Comparison of ENCODE assay signal across 13 mouse cellular contexts in the genomic region with DNA sequence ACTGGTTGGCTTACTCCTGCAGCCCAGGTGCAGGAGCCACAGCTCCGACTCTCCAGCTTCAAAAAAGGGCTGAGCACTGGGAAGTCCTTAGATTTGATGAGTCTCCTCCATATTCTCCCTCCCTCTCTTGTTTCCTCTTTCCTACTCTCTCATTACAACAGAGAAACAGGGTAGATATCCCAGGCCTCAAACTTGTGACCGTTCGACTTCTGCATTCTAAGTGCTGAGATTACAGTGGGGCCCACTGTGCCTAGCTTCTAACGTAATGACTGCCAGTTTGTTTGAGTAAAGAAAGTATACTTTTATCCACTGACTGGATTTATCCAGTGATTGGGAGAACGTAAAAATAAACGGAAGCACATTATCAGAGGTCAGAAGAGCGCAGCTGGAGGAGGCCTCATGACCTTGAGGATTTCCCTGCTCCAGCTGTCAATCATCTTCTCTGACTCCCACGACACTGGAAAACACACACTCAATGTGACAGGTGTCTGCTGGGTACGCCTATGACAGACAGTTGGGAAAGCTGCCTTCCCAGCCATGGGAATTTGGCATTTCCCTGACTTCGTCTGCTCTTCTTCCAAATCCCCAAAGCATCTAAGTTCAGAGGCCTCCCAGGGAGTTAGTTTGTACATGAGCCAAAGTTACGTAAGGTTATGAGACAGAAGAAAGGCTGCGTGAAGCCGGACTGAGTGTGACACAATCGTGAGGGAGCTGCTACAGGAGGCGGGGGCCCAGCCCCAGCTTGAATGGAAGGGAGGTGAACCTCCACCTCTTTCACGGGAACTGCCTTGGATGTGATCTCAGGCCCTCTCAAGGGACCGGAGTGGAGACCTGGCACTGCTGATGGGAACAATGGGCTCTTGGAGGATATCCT. TPM values are rescaled to one million over a fixed set of nuclear protein-coding genes. Genes with fewer than 3 reads are reported as not detected.
DNase-seq lines count a peak whose midpoint lies in the region; ATAC-seq lines count a peak whose summit lies in the region.
"Had no signal": no experiment of that assay in that cellular context is flagged by ENCODE, and none has a peak within 500 bp of the region (broad histone marks: within the 10 kb centered on the region; RNA-seq: fewer than 3 reads in every experiment).

No protein-coding gene starts in this region.

- H3K4me1 ChIP-seq in forebrain, embryonic 10.5 days: peaks cover 13% of the 10 kb centered on the region
- H3K4me1 ChIP-seq in forebrain, embryonic 12.5 days: peaks cover 8% of the 10 kb centered on the region; the same call in 1 of the 2 replicates
- H3K4me1 ChIP-seq: midbrain, embryonic 12.5 days had no signal

- H3K4me3 ChIP-seq in forebrain, embryonic 10.5 days: no peak overlapping the region
- H3K4me3 ChIP-seq in forebrain, embryonic 12.5 days (replicated peaks): no peak overlapping the region
- H3K4me3 ChIP-seq: embryonic facial prominence, embryonic 12.5 days; heart, embryonic 15.5 days; midbrain, embryonic 12.5 days had no signal

- no peak for DNase-seq in forebrain, embryonic 10.5 days (ENCODE audit: extremely low spot score, low spot score)
- peak; percentile 28 for DNase-seq in ZHBTc4 (ENCODE audit: low read depth, low spot score)
- DNase-seq in heart, postnatal 10 days: peak; percentile 4 to 7
- peak; percentile 49 for DNase-seq in lung, postnatal 25 days (ENCODE audit: low spot score)
- DNase-seq in right cerebral cortex, postnatal 14 days: no peak
- DNase-seq in Muller cell, postnatal 12 days (ENCODE audit: inconsistent ontology term): no peak
- DNase-seq in layer of hippocampus, adult 18-20 months (ENCODE audit: low spot score in 2 of 2): no peak
- DNase-seq: right cerebral cortex, postnatal 4 days had no signal

- no peak overlapping the region for H3K9ac ChIP-seq in forebrain, embryonic 12.5 days
- H3K9ac ChIP-seq: embryonic facial prominence, embryonic 12.5 days; heart, embryonic 15.5 days; midbrain, embryonic 12.5 days had no signal

- H3K36me3 ChIP-seq in forebrain, embryonic 10.5 days (replicated peaks): no peaks in the 10 kb centered on the region
- H3K36me3 ChIP-seq in forebrain, embryonic 12.5 days (replicated peaks): no peaks in the 10 kb centered on the region
- H3K36me3 ChIP-seq: embryonic facial prominence, embryonic 12.5 days; heart, embryonic 15.5 days; midbrain, embryonic 12.5 days had no signal

- no peaks in the 10 kb centered on the region for H3K9me3 ChIP-seq in forebrain, embryonic 10.5 days
- no peaks in the 10 kb centered on the region for H3K9me3 ChIP-seq in forebrain, embryonic 12.5 days
- H3K9me3 ChIP-seq: embryonic facial prominence, embryonic 12.5 days; heart, embryonic 15.5 days; midbrain, embryonic 12.5 days had no signal

- intact Hi-C loops in heart, postnatal 10 days (cut with DNase I): no loop called here

- 75% methylated on average over 17 of the region's 17 CpGs for WGBS in forebrain, embryonic 10.5 days
- 74% methylated on average over 17 of the region's 17 CpGs for WGBS in forebrain, embryonic 12.5 days

- 0 out of 2 replicates have a peak overlapping the region, but pooled peaks have one; percentile 22 for H3K27ac ChIP-seq in forebrain, embryonic 10.5 days
- no peak overlapping the region for H3K27ac ChIP-seq in forebrain, embryonic 12.5 days
- H3K27ac ChIP-seq: embryonic facial prominence, embryonic 12.5 days; heart, embryonic 15.5 days; midbrain, embryonic 12.5 days had no signal

- H3K4me2 ChIP-seq in forebrain, embryonic 12.5 days: no peak overlapping the region
- H3K4me2 ChIP-seq: embryonic facial prominence, embryonic 12.5 days; heart, embryonic 15.5 days; midbrain, embryonic 12.5 days had no signal

- H3K27me3 ChIP-seq in forebrain, embryonic 10.5 days (ENCODE audit: poor library complexity, severe bottlenecking): no peaks in the 10 kb centered on the region
- no peaks in the 10 kb centered on the region for H3K27me3 ChIP-seq in forebrain, embryonic 12.5 days
- H3K27me3 ChIP-seq: embryonic facial prominence, embryonic 12.5 days; heart, embryonic 15.5 days; midbrain, embryonic 12.5 days had no signal

- ATAC-seq in forebrain, embryonic 12.5 days (ENCODE audit: low FRiP score): no peak

RNA-seq across cellular contexts. Expression of gene Rassf10, which starts 31.2 kb away (rescaled TPM):
- 0.53 and 0.86 TPM in 2 replicates for polyA plus RNA-seq in forebrain, embryonic 10.5 days (2016; fragmentation: Nextera tagmentation; extraction: Ambion mirVana)
- 1.3 and 1.6 TPM in 2 replicates for polyA plus RNA-seq in forebrain, embryonic 12.5 days (2016; fragmentation: Nextera tagmentation; extraction: Ambion mirVana)
- 1 to 10 TPM; 2.4 to 2.6 TPM for total RNA-seq in heart, postnatal 10 days (2021)
- under 1 TPM; 0.38 to 0.52 TPM for total RNA-seq in layer of hippocampus, adult 18-20 months (2021)
- polyA plus RNA-seq: C2C12 had no signal

Comparison
In these comparisons a context has a peak if more than half of its experiments do, and no peak if none do; other contexts are left out.
1. DNase-seq: peak in ZHBTc4 (single experiment), heart, postnatal 10 days (2 of 2) and lung, postnatal 25 days (single experiment); none in forebrain, embryonic 10.5 days (single experiment), right cerebral cortex, postnatal 14 days (single experiment), Muller cell, postnatal 12 days (single experiment) and layer of hippocampus, adult 18-20 months (0 of 2).